Mouse (Mus musculus) ZHBTc4 (cell line): ENCODE results near the gene Acot5.

ENCODE experiments used
- DNase-seq: peaks from one replicate; pipeline ENCODE4 v3.0.0-alpha.2; 2011; ENCODE audit warnings: low read depth, low spot score

Gene Acot5

DNA sequence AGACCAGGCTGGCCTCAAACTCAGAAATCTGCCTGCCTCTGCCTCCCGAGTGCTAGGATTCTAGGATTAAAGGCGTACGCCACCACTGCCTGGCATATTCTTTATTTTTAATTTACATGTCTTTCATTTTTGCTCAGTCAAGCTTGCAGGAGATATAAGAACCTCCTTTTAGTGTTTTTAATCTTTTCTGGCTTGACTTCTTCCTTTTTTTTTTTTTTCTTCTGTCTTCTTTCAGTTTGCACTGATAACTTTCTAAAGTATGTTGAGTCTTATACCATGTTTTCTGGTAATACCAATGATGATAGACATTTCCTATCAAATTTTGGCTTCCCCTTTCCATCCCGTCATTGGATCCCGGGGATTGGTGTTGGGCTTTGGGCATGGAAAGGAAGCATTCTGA, 50.5 kb downstream of the Acot5 start:
- no peak for DNase-seq
